Mouse (Mus musculus): ENCODE data around the gene Cdk18. TPM values are rescaled to one million over a fixed set of nuclear protein-coding genes. Genes with fewer than 3 reads are reported as not detected.
"Not testable (repeated sequence)": the region's sequence is repeated elsewhere in the genome, so short reads cannot be mapped to it uniquely, and the experiment has no call there.

Gene Cdk18
- 1 to 10 TPM; 7.2 to 8.5 TPM for total RNA-seq (2021)

- DNase-seq: peak; percentile 77
Observed at GRCm38 (mm10) chr1:132139416-132139864, at the start of gene Cdk18. TSS of gene Cdk18 (minus strand) at chr1:132139684.

DNA sequence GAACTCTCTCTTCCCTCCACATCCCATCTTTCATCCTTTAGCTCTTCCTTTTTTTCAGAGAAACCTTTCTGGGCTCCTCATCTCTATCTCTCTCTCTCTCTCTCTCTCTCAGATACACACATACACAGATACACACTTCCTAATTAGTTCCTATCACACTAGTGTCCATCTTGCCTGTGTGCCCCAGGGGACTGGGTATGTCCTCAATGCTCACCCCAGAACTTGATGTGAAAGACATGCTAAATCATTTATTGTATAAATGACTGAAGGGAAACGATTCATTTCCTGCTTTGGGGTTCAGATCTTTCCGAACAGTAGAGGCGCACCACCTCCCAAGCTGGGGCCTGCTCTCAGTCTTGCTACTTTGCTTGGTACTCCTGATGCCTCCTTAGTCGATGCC lies 49.7 kb upstream of the Cdk18 start:
- no peak for DNase-seq

DNA sequence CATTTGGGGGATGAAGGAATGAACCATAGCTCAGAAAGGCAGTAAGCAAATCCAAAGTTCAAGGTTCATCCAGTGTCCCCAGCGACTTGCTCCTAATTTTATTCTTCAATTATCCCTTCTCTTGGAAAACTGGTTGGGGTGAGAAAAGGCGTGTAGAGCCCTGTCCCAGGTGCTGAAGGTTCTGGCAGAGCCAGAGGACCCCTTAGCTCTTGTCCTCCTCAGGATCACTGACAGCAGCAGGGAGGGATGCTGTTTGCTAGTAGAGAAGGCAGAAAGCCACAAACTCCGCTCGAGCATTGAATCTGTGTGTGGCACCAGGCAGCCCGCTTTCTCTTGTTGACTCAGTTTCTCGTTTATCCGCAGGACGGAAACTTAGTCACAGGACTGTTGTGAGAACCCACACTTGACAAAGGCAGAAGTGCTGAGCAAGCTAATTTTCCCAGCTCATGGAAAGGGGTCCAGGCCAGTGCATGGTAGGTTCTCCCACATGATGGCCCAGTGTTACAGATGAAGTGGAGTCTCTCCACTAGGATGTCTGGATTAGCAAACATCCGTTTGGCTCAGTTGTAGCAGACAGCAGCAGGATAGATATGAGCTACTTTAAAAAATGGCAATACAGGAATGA lies 49.1 kb upstream of the Cdk18 start:
- DNase-seq: no peak

DNA sequence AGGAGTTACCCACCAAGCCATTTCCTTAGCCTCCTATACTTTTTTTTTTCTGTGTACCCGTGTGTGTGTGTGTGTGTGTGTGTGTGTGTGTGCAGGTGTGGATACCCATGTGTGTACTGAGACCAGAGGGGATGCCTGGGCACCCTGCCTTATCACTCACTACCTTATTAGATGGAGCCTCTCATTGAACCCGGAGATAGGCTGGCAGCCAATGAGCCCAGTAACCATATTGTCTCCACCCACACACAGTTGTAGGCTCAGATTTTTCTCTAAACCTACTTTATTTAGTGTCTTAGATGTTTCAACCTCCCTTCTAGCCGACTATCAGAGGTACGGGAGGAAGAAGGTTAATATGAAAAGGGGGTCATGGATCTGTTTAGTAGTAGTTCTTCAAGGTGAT lies 46.8 kb upstream of the Cdk18 start:
- DNase-seq: no peak

GRCm38 (mm10) chr1:132171619-132172018 lies 32.1 kb upstream of the Cdk18 start:
- no peak for DNase-seq

DNA sequence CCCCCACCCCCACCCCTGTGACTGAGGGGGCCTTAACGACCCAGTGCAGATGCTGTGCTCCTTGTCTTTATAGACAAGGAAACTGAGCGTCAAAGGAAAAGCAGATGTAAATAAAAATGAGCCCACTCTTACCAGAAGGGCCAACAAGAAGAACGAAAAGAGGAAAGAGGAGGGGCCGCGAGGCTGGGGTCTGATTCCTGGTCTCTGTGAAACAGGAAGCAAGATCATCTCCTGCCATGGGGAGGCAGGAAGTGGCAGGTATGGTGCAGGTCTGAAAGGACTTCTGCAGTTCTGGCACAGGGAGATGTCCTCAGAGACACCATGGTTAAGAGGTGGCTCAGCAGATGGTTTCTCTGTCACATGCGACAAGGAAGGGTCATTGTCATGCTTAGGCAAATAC lies 31.2 kb upstream of the Cdk18 start:
- DNase-seq: no peak

DNA sequence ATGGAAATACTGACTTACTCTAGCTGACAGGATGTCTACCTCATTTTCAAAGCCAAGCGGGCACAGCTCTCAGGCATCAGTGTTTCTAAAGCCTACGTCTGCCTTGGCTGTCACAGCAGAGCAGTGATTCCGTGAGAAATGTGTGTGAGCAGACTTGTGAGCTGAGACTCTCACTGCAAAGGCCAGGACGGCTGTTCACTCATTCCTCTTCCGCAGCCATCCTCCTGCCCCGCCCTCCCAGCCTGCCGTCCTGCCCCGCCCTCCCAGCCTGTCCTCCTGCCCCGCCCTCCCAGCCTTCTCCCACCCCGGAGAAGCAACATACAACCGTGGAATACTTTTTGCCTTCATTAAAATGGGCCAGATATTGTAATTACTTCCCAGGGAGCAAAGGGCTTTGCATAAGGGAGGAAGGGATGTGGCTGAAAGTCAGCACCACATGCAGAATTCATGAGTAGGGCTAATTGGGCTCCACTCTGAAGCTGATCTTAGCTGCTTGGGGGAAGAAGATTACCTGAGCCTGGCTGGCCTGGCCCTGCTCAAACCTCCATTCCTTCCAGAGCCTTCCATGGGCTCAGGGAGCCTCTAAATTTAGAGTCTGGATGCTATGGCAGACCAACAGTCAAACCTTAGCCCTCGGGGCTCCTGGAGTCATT lies 28.8 kb upstream of the Cdk18 start:
- peak; percentile 28 for DNase-seq

- DNase-seq: peak; percentile 10
Observed at GRCm38 (mm10) chr1:132165859-132166258, 26.4 kb upstream of the Cdk18 start.

- DNase-seq: no peak
Observed at GRCm38 (mm10) chr1:132164780-132165518, 25.5 kb upstream of the Cdk18 start.

DNA sequence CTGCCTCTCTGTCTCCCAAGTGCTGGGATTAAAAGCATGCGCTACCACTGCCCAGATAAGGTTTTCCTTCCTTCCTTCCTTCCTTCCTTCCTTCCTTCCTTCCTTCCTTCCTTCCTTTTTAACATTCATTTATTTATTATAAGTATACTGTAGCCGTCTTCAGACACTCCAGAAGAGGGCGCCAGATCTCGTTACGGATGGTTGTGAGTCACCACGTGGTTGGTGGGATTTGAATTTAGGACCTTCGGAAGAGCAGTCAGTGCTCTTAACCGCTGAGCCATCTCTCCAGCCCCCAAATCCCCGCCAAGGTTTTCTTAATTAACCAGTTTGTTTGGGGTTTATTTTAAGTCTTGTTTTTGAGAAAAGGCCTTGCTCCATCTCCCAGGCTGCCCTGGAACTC lies 23.1 kb upstream of the Cdk18 start:
- not testable (repeated sequence) for DNase-seq

DNA sequence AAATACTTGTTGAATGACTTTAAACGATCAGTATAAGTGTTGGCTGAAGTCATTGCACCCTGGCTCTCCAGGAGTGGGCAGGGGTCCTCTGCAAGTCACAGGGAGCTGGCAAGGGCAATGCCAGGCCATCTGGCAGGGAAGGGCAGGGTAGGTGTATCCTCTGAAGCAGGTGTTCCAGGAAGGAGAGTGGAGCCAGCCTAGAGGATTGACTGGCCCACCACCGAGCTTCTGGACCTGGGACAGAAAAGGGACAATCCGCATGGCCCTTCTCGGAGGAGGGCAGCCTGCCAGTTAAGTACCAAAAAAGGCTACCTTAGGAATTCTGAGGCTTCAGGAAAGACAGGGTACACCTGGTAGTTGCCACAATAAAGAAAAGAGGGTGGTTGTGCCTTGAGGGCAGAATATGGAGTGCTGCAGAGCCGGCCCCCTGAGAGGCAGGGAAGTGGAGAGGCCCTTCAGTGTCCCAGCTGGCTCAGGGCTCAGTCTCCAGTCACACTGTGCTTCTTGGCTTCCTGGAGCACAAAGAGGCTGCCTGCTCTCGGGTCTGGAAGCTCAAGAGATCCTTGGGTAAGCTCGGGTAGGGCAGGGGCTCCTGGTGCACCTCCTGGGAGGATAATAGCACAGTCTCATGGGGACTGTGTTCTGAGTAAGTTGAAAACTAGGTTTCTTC lies 21.9 kb upstream of the Cdk18 start:
- DNase-seq: peak; percentile 4

DNA sequence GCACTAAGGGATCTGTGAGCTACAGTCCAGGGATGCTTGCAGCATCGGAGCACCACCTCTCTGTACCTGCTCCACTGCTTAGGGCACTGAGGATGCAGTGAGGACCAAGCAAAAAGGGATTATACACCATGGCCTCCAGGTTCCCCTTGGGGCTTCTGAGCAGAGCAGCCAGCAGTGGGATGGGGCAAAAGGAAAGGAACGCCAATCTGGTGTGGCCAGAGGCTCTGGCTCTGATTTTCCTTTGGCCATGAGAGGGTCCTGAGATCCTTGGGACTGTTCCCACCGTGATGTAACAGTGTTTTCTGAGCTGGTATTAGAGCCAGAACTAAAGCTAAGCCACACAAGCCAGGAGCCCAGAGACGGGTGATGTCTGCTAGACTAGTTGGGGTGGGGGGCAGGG lies 20.2 kb upstream of the Cdk18 start:
- no peak for DNase-seq

- peak; percentile 57 for DNase-seq
Observed at GRCm38 (mm10) chr1:132158741-132159140, 19.3 kb upstream of the Cdk18 start.

DNA sequence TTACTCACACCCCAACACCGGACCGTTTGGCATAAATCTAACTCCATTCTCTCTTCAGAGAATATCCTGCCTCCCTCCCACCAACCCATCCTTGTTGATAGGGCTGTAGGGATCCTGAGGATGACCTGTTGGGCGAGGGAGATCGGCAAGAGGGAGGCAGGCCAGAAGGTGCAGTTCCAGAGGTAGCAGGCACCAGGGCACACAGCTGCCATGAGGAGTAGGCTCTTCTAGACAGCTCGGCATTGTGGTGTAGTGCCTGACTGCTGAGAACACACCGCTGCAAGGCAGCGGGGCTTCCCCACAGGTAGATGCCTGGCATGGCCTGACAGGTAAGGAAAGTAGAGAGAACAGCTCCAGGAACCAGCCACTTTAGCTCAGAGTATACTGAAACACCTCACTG lies 18.3 kb upstream of the Cdk18 start:
- no peak for DNase-seq

GRCm38 (mm10) chr1:132157016-132157781 lies 17.7 kb upstream of the Cdk18 start:
- peak; percentile 93 for DNase-seq

GRCm38 (mm10) chr1:132155737-132156136 lies 16.3 kb upstream of the Cdk18 start:
- peak; percentile 89 for DNase-seq

DNA sequence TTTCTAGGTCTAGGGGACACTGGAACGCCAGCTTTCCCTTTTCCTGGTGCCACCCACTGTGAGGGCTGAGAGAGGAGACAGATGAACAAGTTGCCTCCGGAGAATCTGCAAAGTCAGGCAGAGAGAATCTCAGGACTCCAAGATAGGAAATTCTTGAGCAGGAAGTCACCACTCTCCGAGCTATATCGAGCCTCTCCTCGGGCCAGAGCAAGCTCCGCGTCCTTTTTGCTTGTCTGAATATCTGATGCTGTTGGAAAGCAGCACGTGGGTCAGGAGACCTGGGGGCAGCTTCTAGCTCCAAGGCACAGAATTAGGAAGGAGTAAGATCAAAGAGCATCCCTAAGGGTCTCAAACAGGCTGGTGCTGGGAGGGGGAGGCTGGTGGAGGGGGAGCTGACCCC lies 14.2 kb upstream of the Cdk18 start:
- no peak for DNase-seq

DNA sequence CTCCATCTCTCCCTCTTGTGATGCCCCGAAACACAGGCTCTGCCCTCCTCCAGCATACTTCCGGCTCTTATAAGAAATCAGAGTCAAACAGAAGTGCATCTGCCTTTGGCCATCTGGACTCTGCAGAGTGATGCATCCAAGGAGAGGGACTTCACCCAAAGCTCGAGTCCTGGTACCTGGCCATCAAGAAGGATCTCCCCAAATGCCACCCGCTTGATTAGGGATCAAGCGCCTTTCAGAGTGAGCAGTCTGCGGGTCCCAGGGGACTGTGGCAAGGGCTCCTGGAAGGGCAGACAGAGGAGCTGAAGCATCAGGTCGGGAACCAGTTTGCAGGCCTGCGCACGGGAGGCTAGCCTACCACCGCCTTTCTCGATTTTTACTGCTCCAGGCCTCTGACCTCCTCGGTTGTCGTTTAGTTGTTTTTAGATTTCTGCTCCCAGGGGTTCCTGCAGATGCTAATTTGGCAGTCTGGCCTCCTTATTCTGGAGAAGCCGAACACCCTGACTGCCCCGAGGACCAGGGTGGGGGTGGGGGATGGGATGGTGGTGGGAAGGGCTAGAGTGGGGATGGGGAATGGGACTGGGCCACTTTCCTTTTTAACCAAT lies 13.7 kb upstream of the Cdk18 start:
- no peak for DNase-seq

- DNase-seq: no peak
Observed at GRCm38 (mm10) chr1:132151908-132152307, 12.4 kb upstream of the Cdk18 start.

GRCm38 (mm10) chr1:132150817-132151601 lies 11.5 kb upstream of the Cdk18 start:
- no peak for DNase-seq

DNA sequence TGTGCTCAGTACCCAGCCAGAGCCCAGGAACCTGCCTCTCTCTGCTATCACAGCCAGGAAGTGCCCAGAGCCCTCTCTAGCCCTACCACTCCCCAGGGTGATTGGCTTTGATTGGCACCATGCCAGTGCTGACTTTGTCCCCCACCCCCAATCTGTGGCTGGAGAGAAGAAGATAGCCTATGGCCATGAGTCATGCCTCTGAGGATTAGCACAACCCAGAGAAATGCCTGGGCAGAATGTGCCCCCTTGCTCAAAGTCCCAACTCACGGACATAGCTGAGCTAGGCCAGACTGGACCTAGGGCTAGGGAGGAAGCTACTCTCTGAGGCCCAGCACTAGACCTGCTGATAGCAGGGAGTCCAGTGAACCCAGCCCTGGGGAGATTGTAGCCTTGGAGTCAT lies 10.7 kb upstream of the Cdk18 start:
- no peak for DNase-seq
